Mouse (Mus musculus): Measurements from ENCODE around the gene Zc3h15.

The Zc3h15 gene

GRCm38 (mm10) chr2:83713946-83714345, 69.7 kb downstream of the Zc3h15 start:
- in situ Hi-C loops (cut with MseI, MboI) = no loop called here

Data from mouse trophoblast stem cell (cell line).